Mouse (Mus musculus) left cerebral cortex, postnatal 10 days (tissue): Measurements from ENCODE around the gene Ephx1. TPM values are rescaled to one million over a fixed set of nuclear protein-coding genes. Genes with fewer than 3 reads are reported as not detected.
A peak's percentile ranks its signal among the peaks of the same experiment; 100 is the strongest.
"Not testable (repeated sequence)": the region's sequence is repeated elsewhere in the genome, so short reads cannot be mapped to it uniquely, and the experiment has no call there.

Experiments used
- DNase-seq, 2 experiments: peaks; one replicate each; pipeline ENCODE4 v3.0.0; 2021 to 2022; ENCODE audit warnings: low spot score in 2 of 2, mixed read lengths in 1 of 2; ENCODE audit errors: extremely low spot score in 1 of 2
- intact Hi-C: fragments of 180-260 bp; cut with DNase I; formaldehyde crosslinking; loops from one replicate; pipeline ENCODE4 v1.15.1; 2025
- total RNA-seq, 2 experiments: library from RNA; stranded (reverse); gene quantifications; 2 replicates each; pipeline ENCODE4 v1.2.3; 2021

Gene Ephx1
- total RNA-seq, 2 experiments from 2014 or later, result 12.3 to 12.7 TPM

DNA sequence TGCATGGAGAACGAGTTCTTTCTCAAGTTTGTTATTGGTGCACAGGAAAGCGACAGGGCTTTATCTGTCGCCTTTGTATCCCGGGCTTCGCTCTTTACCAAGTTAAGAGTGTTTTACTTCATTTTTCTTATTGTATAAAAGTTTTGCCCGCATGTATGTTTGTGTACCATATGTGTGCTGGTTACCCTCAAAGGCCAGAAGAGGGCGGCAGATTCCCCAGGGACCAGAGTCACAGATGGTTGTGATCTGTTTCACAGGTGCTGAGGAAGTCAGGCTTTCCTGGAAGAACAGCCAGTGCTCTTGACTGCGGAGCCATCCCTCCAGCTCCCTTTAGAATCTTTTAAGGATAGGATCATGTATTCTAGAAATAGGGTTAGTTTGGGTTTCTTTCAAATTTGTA lies 34.0 kb downstream of the Ephx1 start:
- intact Hi-C loops, result no loop called here
- no peak for DNase-seq

DNA sequence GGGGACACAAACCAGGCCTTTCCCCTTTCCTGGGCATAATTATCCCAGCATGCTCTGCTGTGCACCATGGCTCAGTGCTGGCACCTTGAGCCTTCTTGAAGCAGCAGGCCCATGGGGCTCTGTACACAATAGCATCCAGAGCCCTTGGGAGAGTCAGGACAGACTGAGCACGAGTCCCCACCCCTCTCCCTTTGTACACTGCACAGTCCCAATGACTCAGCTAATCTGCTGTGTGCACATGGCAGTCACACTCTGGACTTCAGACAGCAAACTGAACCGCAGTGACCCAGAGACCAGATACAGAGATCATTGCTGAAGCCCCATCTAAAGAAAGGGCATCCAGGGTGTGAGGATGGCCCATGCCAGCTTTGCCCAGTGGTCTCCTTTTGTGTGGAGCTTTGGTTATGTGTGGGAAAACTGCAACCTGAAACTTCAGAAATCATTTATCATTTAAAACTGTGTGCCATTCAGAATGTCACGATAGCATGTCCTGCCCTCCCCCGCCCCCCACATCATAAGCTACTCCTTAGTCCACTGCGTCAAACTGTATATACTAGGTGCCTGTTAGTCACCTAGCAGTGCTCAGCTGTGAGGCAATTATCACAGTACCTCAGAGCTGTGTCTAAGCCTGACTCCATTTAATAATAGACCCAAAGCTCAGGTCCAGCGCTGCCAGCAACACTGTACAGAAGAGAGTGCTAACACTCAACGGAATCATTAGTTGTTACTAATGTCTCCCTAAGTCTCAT lies 39.2 kb downstream of the Ephx1 start:
- intact Hi-C loops, DNase-seq: not testable (repeated sequence)

DNA sequence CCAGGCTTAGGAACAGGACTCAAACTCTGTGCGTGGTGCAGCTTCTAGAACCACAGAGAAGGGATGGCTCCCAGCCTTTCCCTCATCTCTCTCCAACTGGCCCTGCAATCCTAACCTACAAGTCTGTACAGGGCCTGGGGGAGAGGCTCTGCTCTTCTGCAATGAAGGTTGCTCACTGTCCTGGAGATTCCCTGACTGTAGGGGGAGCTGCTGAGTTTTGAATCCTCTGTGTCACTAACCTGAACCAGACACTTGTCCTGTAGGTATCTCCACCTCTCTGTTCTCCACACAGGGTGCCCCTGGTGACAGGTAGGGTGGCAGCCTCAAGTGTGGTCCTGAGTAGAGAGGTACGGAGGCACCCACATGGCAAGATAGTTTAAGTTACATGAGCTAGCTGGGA lies 40.2 kb downstream of the Ephx1 start:
- intact Hi-C loops, result no loop called here
- DNase-seq, result no peak

DNA sequence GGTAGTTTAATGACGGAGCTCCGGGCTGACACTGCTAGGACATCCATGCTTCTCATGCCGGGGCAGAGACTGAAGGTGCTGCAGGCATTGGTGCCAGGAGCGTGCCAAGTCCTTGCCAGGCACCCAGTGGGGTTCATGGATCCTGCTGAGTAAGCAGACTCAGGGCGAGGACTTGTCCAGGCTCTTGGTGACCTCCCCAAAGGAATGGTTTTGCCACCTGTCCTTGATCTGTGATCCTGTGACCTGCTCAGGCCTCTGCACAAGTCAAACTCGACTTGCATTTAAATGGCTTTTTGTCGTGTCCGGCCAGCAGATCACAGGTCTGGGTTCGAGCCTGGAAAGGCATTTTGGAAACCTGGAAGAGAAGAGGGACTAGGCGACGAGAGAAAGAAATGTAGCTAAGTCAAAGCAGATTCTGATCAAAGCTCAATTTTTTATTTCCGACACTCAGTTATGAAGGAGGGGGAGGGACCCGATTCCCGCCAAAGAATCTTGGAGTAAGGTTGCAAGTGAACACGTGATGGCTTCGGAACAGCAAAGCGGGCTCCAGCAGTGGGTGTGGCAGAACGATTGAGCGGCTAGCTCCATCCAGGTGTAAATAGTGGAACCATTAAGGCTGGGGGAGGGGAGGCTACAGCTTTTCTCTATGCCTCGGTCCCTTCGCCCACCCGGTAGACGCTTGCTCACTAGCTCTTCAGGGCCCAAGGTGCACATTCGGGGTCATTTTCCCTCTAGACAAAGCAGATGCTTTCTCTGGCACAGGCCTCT lies 41.0 kb downstream of the Ephx1 start:
- intact Hi-C loops, result no loop called here
- DNase-seq, result no peak

DNA sequence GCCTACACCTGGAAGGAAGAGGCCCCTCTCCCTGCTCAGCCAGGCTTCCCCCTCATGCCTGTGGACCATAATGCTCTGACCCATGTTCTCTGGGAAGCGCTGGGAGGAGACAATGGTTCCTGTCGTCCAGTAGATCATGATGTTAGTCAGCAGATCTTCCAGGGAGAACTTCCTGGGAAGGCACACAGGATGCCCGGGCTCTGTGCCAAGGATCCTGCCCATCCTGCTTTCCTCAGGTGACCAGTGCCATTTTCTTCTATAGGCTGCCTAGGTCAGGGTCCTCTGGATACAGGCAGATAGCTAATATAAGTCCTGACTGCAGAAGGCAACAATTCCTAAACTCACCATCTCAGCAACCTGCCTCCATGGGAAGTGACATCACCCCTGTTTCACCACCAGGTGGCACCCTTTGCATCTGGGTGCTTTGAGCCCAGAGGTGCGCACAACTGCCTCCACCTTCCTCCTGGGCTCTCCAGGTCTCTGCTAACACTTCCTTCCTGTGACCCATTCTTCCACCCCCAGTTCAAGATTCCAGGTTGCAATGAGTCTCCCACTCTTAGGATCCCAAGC lies 44.5 kb downstream of the Ephx1 start:
- intact Hi-C loops, result no loop called here
- no peak for DNase-seq

DNA sequence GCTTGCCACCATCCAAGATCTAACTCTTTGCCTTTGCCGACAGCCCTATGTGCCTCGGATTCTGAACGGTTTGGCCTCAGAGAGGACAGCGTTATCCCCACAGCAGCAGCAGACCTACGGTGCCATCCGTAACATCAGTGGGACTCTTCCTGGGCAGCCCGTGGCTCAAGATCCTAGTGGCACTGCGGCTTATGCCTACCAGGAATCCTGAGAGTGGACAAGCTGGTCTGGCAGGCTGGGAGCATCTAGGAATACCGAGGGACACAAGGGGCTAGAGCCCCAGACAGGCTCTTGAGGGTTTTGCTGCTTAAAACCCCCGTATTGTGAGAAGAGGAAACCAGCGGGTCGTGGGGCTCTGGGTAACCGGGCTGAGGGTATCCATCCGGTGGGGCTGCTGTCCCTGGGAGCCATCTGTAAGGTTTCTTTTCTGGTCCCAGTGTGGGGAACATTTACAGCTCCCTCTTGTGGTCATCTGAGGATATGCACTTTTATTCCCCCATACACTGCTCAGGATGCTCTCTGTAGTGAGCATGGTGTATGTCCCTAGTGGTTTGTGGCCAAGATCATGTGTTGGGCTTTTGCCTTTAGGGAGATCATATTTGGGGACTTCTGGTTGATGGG lies 46.5 kb downstream of the Ephx1 start:
- intact Hi-C loops, result loop anchor here (1.0 kb wide), 1 partner anchor 73 kb away; no protein-coding TSS in a partner anchor

DNA sequence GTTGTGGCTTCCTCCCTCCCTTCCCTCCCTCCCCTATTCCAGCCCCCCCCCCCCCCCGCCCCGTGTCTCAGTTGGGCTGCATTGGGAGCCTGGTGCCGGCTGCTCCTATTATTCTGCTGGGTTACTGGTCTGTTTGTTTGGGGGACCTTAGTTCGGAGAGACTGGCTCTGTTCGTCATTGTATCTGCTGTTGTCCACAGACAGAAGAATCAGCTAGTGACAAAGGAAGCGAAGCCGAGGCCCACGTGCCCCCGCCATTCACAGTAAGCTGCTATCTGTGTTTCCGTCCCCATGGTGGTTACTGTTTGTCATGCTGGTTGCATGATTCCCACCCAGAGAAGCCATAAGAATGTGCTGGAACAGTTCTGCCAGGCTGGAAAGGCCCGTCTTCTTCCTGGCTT lies 47.8 kb downstream of the Ephx1 start:
- intact Hi-C loops, result no loop called here

More for the DNA sequence above, 46.5 kb downstream of the Ephx1 start:
- peak in 1 of 2 experiments; percentile 40 for DNase-seq

DNA sequence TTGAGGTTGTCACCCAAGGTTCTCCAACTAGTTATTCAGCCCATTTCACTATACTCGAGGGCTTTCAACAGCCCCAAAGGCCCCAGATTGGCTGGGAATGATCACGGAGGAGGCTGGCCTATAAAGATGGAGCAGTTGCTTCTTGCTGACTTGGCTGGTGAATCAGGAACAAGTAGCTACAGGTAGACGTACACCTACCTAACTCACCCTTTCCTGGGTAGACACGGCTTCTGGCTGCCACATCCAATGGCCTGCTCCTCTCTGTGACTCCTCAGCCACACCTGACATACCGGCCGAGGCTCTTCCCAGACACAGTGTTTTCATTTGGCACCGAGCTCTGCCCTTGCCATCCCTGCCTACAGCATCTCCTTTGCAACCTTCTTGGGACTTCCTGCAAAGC lies 53.4 kb downstream of the Ephx1 start:
- intact Hi-C loops, result no loop called here
- DNase-seq, result no peak

More for the DNA sequence above, 47.8 kb downstream of the Ephx1 start:
- DNase-seq, result no peak

DNA sequence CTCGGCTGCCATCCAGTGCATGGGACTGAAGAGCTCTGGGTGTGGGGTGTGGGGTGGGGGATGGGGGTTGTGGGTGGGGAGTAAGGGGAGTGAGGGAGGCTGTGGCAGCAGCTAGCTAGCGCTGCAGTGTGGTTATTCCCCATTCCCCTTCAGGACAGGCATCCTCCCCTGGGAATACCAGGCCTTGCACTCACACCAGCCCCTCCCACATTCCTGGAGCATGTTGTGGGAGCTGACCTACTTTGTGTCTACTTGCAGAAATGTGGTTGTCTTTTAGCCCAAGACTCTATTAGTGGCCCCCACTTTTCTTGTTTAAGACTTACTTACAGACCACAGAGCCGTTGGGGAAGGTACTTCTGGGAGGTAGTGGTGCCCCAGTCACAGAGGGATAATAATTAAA lies 54.2 kb downstream of the Ephx1 start:
- peak in 1 of 2 experiments; percentile 74 for DNase-seq
- intact Hi-C loops, result no loop called here

DNA sequence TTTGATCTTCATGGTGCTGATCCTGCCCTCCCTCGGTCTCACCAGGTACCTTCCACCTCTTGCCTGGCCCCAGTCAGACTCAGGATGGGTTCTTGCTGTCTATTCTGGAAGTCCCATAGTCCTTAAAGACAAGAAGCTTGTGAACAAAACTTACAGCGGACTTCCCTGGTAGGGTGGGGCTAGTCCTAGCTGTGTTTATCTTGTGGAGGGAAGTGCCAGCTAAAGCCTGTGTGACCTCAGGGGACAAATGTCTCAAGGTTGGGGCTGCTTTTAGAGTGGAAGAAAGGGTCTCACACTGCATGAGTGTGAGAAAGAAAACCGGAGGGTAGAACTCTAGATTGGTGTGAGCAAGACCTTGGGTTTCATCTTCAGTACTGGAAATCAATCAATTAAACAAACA lies 54.9 kb downstream of the Ephx1 start:
- intact Hi-C loops, result no loop called here
- no peak for DNase-seq

DNA sequence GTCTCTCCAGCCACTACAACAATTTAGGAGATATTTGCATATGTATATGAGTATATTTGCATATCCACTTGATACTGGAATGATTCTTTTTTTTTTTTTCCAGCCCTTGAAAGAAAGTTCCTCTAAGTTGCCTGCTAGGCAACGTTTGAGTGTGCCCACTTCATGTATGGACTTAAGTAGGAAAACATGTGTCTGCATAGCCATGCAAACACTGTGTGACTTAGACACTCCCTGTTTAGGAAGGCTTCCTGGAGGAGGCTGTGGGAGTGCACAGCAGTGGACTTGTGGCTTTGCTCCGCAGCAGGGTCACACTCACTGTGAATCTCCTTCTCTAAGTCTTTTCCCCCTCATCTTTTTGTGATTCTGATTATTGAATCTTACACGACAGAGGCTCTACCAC lies 61.9 kb downstream of the Ephx1 start:
- no peak for DNase-seq
- intact Hi-C loops, result no loop called here

DNA sequence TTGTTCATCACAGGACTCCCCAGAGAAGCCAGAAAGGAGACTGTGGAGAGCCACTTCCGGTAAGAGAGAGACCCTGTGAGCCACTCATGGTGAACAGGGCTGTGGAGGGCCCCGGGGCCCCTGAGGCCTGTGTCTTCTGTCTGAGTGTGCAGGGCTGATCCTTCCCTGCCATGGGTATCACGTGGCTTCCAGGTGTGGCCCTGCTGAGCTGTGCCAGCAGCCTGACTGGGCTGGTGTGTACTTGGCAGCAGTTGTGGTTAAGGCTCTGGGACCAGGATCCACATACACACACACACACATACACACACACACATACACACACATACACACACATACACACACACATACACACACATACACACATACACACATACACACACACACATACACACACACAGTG lies 62.7 kb downstream of the Ephx1 start:
- intact Hi-C loops, result no loop called here
- DNase-seq, result no peak

DNA sequence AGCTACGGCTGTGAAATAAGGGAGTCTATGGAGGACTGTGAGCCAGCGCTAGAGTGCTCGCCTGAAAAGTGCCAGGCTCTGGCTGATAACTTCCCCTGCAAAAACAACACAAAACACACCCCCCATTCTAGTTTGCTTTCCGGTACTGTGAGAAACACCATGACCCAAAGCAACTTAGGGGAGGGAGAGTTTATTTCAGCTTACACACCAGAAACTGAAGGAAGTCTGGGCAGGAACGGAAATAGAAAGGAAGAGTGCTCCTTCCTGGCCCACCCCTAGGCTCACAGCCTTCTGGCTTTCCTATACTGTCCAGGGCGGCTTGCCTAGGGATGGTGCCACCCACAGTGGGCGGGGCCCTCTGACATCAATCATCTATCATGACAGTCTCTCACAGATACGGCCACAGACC lies 63.7 kb downstream of the Ephx1 start:
- no peak for DNase-seq
- intact Hi-C loops, result no loop called here

DNA sequence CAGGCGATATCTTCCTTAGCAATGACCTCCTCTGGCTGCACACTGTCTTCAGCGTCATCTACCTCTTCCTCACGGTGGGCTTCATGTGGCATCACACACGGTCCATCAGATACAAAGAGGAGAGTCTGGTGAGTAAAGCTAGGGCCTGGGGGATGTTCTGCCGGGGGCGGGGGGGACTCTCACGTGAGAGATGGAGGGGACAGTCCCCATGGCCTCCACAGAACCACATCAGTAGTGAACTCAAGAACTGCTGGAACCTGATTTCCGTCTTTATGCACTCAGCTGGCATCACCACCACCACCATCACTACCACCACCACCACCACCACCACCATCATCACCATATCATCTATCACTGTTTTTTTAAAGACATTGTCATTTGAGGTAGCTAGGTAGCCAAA lies 64.3 kb downstream of the Ephx1 start:
- DNase-seq, result no peak
- intact Hi-C loops, result no loop called here

DNA sequence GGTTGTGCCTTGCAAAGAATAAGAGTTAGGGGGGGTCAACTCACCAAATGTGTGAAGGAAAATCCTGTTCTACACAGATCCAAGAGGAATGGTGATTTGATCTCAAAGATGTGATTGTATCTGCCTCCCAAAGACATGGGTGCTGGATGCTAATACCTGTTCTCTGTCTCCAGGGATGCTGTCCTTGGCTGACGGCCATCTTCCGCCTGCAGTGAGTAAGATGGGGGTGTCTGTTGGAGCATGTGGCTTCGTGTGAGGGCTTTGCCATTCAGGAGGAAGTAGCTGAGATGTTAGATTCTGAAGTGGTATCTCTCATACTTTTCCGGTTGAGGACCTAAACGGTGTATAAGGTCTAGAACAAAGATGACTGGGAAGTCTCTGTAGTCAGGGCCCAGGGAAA lies 67.9 kb downstream of the Ephx1 start:
- DNase-seq, result no peak
- intact Hi-C loops, result no loop called here

DNA sequence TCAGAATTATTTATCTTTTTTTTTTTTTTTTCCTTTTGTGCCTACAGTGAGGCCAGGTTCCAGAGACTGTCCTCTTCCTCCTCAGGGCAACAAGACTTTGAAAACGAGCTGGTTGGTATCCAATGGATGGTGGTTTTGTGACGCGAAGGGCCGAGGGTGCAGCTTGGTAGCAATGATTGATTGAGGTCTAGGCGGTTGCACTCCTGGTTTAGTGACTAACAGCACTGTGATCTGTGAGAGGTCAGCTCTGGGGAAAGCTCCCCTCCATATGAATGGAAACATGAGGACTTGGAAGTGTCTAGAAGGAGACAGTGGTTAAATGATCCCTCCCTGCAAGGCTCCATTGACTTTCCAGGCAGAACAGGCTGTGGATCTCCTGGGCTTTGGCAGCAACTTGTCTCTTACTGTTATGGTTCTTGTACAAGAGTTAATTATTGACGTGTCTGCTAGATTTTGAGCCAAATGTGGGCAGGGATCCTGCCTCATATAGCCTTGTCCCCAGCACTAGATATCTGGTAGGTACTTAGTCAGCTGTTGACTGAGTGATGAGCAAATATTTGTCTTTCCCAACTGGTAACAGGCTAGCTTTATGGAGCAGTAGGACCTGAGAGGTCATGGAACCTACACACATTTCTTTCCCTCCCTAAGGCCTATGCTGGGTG lies 68.5 kb downstream of the Ephx1 start:
- DNase-seq, result no peak
- intact Hi-C loops, result no loop called here

DNA sequence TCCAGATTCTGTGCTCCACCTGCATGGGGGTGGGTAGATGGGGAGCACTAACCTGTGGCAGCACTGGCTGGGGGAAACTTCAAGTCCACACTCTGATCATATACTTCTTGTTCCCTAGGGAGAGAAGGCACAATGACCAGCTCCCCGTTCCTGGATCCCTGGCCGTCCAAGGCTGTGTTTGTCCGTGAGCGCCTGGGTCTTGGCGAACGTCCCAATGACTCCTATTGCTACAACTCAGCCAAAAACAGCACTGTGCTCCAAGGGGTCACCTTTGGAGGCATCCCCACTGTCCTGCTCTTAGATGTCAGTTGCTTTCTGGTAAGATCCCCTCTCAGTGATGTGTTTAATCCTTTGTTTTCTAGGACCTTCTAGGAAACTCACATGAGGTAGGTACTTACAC lies 74.3 kb downstream of the Ephx1 start:
- intact Hi-C loops, result no loop called here
- no peak for DNase-seq

DNA sequence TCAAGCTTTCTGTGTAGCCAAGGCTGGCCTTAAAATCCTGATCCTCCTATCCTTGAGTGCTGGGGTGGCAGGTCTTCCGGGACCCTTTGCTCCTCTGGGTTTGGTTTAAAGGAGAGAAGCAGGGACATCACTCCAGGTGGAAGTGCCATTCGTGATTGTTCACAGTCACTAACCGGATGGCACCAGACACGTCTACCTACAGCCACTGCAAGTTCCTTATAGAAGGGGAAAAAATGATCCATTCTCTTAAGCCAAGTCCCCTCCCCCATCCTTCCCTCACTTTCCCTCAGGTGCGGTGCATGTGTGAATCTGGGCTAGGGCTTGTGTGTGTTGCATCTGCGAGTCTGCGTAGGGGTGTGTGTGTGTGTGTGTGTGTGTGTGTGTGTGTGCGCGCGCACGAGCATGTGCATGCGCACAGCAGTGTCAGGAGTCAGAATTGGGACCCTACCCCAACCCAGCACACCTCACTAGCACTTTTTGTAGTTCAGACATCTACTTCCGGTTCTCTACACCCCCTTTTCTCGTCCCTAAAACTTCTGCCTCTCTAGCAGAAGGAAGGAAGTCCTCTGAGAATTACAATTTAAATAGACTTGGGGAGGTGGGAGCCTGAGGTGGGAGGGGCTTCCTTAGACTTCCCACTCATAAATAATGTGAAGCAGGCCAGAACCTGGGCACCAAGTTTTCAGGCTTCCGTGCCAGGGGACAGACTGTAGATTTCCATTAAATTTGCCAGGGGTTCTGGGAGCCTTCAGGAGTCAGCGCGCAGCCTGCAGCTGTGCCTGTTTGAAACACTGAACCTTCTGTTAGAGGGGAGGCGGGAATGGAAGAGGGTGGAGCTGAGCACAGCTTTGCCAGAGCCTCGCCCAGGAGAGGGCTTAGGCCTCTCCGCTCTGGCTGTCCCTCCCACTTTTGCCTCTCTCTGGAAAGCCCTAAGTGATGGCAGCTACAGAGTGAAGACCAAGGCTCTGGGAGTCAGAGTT lies 75.4 kb downstream of the Ephx1 start:
- intact Hi-C loops, result no loop called here
- peak in 1 of 2 experiments; percentile 58 for DNase-seq
